In the genomic region with DNA sequence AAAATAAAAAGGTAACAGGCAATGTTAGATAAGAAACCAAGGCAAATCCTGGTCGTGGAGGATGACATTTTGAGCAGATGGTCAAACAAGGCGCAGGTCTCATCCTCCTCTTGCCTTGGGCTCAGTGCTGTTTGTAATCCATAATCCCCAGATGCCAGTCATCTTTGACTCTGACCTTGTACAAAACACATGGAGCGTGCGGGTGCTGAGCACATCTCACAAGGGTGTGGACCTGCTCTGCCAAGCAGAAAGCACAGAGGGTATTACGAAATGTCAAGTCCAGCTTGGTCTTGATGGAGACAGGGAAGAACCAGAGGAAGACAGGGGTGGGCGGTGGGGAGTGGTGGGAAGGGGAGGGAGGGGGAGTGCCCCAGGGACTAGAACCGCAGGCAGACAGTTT, we compare ENCODE assay signal across 31 mouse cellular contexts.
"Had no signal": no experiment of that assay in that cellular context is flagged by ENCODE, and none has a peak within 500 bp of the region (broad histone marks: within the 10 kb centered on the region; RNA-seq: fewer than 3 reads in every experiment).

No protein-coding gene starts in this region.

- H3K4me1 ChIP-seq: limb, embryonic 10.5 days; limb, embryonic 12.5 days; limb, embryonic 13.5 days; limb, embryonic 15.5 days; liver, embryonic 12.5 days; liver, embryonic 13.5 days; liver, embryonic 15.5 days; lung, embryonic 15.5 days; megakaryocyte, embryonic 14.5 days; midbrain, embryonic 10.5 days; midbrain, embryonic 12.5 days; midbrain, embryonic 13.5 days; midbrain, embryonic 15.5 days had no signal

- H3K9ac ChIP-seq: limb, embryonic 12.5 days; limb, embryonic 13.5 days; limb, embryonic 15.5 days; liver, embryonic 12.5 days; liver, embryonic 13.5 days; liver, embryonic 14.5 days; liver, embryonic 15.5 days; liver, postnatal 0 days; lung, embryonic 14.5 days; lung, embryonic 15.5 days; midbrain, embryonic 12.5 days; midbrain, embryonic 13.5 days; midbrain, embryonic 15.5 days had no signal

- H3K36me3 ChIP-seq: limb, embryonic 10.5 days; limb, embryonic 12.5 days; limb, embryonic 13.5 days; limb, embryonic 15.5 days; liver, embryonic 12.5 days; liver, embryonic 13.5 days; liver, embryonic 15.5 days; lung, embryonic 15.5 days; midbrain, embryonic 10.5 days; midbrain, embryonic 12.5 days; midbrain, embryonic 13.5 days; midbrain, embryonic 15.5 days had no signal

- H3K9me3 ChIP-seq: limb, embryonic 10.5 days; limb, embryonic 15.5 days; liver, embryonic 12.5 days; liver, embryonic 15.5 days; lung, embryonic 15.5 days; midbrain, embryonic 10.5 days; midbrain, embryonic 12.5 days; midbrain, embryonic 15.5 days had no signal

- ATAC-seq: liver, embryonic 12.5 days; liver, postnatal 0 days; lung, postnatal 0 days; midbrain, embryonic 13.5 days; midbrain, embryonic 15.5 days; midbrain, embryonic 16.5 days had no signal

- DNase-seq: left cerebral cortex, postnatal 4 days; liver; liver, embryonic 13.5 days; liver, postnatal 0 days; lung, adult 18-20 months; lung, adult 2 months; lung, embryonic 14.5 days; lung, postnatal 10 days; lung, postnatal 14 days; lung, postnatal 36 days; lung, postnatal 4 days; midbrain, embryonic 14.5 days had no signal

- H3K27ac ChIP-seq: limb, embryonic 10.5 days; limb, embryonic 12.5 days; limb, embryonic 13.5 days; limb, embryonic 15.5 days; liver, embryonic 12.5 days; liver, embryonic 13.5 days; liver, embryonic 14.5 days; liver, embryonic 15.5 days; lung, embryonic 15.5 days; macrophage; midbrain, embryonic 10.5 days; midbrain, embryonic 12.5 days; midbrain, embryonic 13.5 days; midbrain, embryonic 15.5 days had no signal

- H3K27me3 ChIP-seq: limb, embryonic 12.5 days; limb, embryonic 15.5 days; liver, embryonic 12.5 days; liver, embryonic 13.5 days; liver, embryonic 15.5 days; lung, embryonic 15.5 days; megakaryocyte, embryonic 14.5 days; midbrain, embryonic 12.5 days; midbrain, embryonic 13.5 days; midbrain, embryonic 15.5 days had no signal

- H3K4me3 ChIP-seq: limb, embryonic 10.5 days; limb, embryonic 12.5 days; limb, embryonic 13.5 days; limb, embryonic 15.5 days; liver, embryonic 12.5 days; liver, embryonic 13.5 days; liver, embryonic 15.5 days; lung, embryonic 15.5 days; megakaryocyte, embryonic 14.5 days; midbrain, embryonic 10.5 days; midbrain, embryonic 12.5 days; midbrain, embryonic 13.5 days; midbrain, embryonic 15.5 days; myocyte had no signal

- H3K4me2 ChIP-seq: limb, embryonic 12.5 days; limb, embryonic 13.5 days; limb, embryonic 15.5 days; liver, embryonic 11.5 days; liver, embryonic 12.5 days; liver, embryonic 13.5 days; liver, embryonic 15.5 days; lung, embryonic 14.5 days; lung, embryonic 15.5 days; midbrain, embryonic 11.5 days; midbrain, embryonic 12.5 days; midbrain, embryonic 13.5 days; midbrain, embryonic 15.5 days had no signal
